Mouse (Mus musculus): ENCODE results near the gene Ift81. TPM values are rescaled to one million over a fixed set of nuclear protein-coding genes. Genes with fewer than 3 reads are reported as not detected.

Ift81 gene
- polyA plus RNA-seq, 1 experiment, result 3.8 TPM

DNA sequence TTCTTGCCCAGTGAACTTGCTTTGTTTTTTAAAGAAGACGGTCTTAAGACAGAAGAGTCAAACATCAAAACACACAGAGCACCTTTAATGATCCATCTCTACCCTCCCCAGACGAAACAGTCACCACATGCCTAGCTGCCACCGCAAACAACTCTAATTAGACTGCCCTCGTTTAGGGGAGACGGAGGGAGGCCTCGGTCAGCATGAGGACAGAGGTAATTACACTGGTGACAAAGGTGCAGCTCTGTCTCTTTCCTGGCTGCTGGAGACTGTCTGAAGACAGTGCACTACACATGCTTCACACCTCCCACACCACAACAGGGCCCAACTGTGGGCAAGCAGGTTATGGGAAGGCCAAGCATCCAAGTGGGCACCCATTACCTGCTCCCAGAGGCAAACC, 66.5 kb downstream of the Ift81 start:
- no peak for DNase-seq (ENCODE audit: low read depth)

DNA sequence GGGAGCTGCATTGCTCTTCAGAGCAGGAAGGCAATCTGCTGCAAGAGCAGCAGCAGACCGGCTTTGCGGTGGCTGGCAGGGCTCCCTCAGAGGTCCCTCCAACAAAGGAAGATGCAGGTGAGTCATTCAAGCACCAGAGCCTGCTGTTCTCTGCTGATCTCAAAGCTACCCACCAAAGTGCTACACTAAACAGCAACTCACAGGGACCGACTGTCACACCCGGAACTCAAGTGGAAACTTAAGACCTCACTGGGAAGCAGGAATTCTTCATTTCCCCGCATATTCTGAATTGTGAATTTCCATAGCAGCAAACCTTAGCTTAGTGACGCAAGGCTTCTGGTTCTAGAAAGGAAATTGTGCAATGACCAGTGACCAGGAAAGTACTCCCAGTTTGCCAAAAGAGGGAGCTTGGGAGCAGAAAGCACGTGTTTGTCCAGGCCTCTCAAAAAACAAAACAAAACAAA, 67.0 kb downstream of the Ift81 start:
- peak; percentile 63 for DNase-seq (ENCODE audit: low read depth)

DNA sequence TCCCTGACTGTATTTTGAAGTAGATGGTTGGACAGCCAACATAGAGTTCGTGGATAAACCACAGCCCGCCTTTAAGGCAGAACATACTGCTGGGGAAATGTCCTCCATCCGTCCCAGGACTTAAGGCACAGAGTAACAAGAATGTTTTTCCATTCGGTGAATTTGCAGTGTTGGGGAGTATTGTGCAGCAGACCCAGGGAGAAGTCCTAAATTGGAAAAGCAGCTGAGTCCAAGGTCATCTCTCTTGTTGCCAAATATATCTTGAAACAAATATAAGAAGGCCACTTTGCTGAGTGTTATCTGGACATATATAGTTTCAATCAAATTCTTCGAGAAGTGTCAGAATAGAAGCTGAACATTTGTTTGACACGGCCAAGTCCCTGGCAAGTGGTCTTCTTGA, 70.9 kb downstream of the Ift81 start:
- no peak for DNase-seq (ENCODE audit: low read depth)

DNA sequence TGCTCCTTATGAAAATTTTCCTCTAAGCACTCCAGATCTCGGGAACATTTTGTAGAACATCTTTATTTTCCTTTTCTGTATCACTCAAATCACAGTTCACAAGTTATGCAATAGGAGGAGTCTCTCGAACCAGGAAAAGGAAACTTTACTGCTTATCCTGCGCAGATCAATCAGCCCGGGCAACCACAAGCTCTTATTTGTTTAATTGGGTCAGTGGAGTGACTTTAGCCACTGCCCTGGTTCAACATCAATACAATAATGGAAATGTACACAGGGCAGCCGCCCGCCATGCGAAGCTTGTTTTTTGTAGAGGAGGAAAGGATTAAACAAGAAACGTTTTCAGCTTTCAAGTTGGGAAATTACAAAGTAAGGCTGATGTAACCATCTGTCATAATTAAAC, 72.4 kb downstream of the Ift81 start:
- no peak for DNase-seq (ENCODE audit: low read depth)

DNA sequence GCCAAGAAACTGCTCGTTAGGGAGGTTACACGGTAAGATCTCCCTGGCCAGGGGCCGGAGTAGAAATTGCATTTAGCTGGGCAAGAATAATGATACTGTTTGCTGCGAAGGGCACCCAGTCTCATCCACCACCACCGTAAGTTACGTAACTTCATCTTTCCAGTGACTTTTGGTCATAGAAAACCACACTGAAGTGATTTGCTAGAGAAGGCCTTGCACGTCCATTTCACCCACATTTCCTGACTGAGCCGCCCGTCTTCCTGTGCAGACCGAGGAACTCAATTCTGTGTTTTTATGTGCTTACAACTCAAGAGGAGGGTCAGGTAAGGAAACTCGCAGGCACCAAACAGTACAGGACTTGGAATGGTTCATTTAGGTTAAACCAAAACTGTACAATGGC, 76.2 kb downstream of the Ift81 start:
- DNase-seq (ENCODE audit: low read depth), result no peak

DNA sequence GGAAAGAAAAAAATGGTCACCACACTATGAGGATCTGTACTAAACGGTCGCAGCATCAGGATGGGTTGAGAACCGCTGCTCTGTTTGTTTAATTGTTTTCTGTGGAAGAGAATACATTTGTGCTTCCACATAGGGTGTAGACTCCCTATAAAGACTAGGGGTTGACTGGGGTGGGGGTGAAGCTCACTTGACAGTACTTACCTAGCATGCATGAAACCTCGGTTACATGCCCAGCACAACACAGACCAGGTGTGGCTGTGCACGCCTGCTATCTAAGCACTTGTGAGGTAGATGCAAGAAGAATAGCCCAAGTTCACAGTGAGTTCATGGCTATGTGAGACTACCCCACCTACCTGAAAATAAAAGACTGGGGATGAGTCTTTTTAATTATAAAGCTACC, 76.7 kb downstream of the Ift81 start:
- no peak for DNase-seq (ENCODE audit: low read depth)

DNA sequence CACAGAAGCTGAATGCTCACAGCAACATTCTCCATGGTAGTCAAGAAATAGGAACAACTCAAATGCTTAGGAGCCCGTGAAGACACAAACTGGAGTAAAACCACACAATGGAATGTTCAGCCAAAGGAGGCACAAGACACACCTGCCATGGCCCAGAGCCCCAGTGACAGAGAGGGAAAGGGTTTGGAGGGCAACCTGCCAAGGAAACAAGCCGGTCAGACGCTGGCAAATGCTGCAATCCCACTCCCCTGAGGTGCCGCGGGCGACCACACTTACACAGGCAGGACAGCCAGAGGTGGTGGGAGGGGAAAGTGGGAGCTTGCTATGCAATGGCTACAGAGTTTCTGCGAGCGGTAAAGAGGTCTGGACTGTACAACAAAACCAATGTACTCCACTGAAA, 80.4 kb downstream of the Ift81 start:
- DNase-seq (ENCODE audit: low read depth), result no peak

DNA sequence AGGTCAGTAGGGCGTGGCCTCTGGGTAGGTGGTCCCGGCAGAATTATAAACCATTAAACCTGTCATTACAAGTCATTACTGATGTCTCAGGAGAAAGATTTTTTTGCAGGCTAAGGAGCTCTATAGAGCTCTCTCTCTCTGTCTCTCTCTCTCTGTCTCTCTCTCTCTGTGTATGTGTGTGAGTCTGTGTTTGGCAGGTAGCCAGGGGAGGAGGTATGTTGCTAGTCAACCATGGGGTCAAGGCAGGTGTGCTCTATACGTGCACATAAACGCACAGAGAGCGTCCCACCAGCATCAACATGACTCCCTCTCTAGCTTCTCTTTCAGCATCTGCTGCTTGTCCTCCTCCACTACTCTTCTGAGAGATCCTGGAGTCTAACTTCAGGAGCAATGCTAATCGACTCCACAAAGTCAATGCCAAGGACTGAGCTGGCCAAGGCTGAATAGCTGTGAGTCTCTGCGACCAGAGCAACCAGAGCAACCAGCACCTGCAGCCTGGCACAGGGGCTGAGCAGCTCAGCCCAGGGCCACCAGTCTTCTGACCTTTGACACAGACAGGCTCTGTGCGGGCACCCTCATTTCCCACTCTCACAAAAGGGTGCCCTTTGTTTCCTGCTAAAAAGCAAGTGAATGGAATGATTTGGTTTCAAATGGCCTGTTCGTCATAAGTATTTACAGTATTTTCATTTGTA, 84.3 kb downstream of the Ift81 start:
- DNase-seq (ENCODE audit: low read depth), result no peak

DNA sequence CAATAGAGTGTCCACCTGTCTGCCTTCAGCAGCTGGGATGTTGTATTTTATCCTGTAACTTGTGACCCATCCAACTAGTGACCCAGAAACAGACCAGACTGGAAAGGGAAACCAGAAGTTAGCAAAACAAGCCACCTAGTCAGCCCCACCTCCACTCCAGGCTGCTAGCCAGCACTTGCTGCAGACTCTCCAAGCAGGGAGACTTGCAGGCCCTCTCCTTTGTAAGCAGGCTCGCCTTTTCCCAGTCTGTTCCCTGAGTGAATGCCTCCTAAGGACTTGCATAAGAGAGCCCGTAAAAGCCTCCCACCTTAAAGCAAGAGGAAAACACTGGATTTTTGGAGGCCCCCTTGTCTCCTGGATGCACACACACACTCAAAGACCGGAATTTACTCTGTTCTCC, 85.0 kb downstream of the Ift81 start:
- DNase-seq (ENCODE audit: low read depth), result no peak

DNA sequence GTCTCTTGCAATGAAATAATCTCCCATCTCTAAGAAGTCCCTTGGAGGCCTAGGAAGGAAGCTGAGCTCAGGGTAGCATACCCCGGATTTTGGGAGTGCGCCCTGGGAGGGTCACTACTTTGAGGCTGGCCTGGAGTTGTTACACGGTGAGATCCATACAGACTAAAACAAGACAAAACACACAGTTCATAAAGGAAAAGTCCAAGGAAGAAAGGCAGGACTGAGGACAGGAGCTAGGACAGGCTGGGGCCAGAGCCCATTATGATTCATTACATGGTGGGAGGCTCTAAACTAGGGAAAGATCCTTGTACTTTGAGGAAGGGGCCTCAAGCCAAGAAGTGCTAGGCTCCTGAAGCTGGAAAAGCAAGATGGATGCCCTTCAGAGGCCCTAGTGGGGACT, 85.7 kb downstream of the Ift81 start:
- DNase-seq (ENCODE audit: low read depth), result no peak

DNA sequence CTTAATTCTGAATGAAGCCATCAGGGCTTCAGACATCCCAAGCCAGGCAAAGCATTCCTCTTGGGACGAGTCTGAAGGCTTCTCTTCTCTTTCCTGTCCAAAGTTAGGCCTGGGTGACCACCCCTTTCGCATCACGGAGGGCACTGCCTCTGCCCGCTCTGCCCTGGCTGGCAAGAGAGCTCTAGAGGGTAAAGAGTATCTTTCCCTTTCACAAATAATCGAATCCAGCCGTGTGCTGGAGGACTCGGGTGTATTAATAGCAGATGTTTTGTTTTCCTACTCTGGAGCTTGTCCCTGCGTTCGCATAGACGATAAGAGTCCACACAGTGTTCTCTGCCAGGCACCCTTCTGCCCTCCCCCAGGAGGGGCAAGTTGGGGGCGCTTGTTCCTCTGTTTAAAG, 86.6 kb downstream of the Ift81 start:
- DNase-seq (ENCODE audit: low read depth), result no peak

DNA sequence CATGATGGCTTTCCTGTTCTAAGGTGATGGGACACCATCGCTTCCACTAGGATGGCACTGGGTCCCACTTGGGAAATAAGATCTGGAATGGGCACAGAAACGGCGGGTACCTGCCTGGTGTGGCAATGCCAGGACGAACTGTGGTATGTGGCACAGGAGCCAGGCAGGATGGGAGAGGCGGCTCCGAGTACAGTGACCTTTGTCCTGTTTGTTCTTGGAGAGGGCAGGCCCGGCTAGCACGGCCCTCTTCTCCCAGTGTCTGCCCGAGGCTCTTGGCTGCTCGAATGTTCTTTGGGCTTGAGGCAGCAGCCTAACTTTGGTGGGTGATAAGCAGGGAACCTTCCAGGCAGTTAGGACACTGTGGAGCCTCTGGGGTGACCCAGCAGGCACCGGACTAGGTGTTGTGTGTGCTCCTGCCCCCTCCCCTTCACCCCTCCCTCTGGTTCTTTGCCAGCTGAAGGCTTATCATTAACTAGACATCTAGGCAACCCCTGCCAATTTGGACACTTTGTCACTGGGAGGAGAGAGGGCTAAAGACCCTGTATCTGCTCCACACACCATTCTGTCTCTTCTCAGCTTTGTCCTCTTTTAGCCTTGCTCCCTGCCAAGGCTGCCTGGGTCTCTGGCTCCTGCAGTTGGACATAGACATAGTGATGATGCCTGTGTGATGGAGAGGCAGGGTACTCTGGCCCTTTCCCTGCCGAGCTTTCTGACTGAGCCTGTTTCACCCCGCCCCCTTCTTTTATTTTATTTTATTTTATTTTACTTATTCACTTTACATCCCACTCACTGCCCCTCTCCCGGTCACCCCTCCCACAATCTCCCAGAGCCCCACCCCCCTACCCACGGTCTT, 87.2 kb downstream of the Ift81 start:
- DNase-seq (ENCODE audit: low read depth), result peak; percentile 72

DNA sequence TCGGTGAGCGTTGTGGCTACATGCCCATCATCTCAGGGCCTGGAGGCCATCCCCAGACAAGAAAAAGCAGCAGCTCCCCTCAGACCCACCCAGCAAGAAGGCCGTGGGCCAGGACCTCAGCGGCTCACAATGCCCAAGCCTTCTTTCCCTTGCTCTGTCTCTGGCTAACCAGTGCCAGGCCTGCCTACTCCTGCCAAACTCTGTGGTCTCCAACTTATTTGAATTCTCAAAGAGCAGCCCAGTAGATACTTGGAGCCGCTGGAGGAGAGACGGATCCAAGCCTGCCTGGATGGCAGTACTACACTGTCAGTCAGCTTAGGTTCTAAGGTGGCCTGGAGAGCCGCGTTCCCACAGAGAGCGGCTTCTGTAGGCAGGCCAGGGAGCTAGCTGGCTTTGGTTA, 87.9 kb downstream of the Ift81 start:
- no peak for DNase-seq (ENCODE audit: low read depth)

DNA sequence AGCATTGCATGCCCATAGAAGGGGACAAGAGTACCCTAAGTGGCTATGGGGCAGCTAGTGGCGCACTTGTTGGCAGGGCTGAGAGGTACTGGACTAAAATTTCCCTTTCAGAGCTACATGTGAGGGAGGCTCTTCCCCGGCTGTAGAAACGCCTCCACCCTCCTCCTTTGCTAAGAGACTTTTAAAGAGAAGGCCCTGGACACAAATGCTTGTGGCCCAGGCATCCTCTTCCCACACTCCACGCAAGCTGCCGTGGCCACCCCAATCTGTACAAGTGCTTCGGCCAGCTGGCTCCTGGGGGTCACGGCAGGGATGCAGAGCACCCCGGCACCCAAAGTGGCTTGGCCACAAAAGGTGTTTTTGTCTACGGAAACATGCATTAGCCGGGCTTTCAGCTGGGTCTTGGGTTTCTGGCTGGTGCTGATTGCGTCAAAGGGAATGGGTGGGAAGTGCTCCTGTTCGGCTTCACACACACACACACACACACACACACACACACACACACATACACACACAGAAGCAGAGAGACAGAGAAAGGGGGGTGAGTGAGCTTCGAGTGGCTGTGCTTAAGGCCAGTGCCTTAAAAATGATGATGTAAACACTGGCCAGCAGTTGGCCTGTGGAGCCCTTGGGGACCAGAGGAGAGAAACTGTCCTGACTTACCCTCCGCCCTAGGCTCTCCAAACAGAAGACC, 88.9 kb downstream of the Ift81 start:
- DNase-seq (ENCODE audit: low read depth), result no peak

DNA sequence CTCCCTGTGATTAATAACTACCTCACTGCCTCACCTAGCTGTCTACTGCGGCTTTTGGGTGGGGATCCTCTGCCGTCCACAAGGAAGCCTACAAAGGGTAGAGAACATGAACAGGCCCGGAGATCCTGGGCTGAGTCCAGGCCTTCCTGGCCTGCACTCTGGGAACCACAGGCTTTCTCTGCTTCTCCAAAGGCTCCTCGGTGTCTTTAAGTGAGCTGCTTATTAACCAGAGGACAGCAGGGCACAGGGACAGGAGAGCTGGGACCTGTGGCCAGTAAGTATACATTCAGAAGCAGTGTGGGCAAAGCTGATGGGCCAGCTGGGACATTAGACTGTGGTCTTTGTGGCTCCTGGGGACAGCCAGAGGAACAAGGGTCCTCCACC, 89.5 kb downstream of the Ift81 start:
- DNase-seq (ENCODE audit: low read depth), result no peak

DNA sequence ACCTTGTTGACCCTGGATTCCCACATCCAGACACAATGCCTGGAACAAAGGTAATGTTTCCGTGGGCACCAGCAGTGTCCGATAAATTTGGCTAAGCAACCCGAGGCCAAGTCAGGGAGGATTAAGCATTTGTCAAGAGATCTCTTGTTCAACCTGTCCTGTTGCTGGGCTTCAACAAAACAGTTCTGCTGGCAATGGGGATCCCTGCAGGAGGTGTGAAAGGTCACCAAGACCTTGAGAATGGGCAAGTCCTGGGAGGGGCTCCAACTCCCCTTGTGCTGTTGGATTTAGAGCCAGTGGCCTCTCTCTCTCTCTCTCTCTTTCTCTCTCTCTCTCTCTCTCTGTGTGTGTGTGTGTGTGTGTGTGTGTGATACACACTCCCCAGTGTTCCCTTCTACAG, 90.1 kb downstream of the Ift81 start:
- no peak for DNase-seq (ENCODE audit: low read depth)

DNA sequence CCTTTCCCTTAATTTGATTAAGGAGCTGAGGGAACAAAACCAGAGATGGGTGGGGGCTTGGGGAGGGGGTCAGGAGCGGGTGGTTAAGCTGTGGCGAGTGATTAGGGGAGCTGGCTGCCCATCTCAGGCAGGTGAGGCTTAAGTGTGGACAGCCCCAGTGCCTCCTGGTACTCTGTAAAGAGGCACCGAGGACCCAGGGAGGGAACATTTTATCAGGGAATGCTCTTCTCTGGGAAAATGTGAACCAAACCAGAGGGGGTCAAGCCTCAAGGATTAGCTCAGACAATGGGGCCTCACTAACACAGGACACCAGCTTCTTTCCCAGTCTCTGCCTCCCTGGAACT, 93.2 kb downstream of the Ift81 start:
- DNase-seq (ENCODE audit: low read depth), result no peak

DNA sequence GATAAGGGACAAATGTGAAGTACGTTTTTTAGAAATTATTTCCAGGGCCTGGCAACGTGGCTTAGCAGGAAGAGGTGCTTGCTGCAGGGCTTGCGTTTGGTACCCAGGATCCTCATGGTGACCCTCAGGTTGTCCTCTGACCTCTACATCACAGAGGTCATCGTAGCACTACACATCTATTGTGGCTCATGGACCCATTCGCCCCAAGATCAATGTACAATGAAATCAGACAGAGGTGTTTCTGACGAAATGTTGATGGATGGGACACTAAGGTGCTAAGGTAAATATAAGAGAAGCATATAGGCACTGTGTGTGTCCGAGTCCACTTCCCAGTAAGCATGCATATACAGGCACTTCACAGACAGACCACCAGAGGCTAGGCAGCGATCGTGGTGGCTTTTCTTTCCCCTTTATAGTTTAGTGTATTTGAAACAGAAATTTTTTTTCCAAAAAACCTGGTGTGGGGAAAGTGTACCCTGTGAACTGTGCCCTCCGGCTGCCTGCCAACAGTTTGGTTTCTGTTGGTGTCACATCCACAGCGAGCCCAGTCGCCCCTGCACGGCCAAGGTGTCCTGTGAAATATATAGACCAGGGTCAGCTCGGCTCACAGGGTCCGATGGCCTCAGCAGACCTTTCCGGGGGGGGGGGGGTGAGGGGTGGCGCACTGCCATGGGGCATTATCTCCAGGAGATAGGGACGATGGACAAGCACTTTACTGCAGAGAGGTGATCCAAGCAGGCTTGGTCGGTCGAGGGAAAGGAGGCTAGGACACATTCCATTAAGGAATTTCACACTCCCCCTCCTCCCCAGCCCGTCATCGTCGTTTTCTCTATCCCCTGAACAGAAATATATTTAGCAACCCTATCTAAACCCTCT, 93.8 kb downstream of the Ift81 start:
- no peak for DNase-seq (ENCODE audit: low read depth)

DNA sequence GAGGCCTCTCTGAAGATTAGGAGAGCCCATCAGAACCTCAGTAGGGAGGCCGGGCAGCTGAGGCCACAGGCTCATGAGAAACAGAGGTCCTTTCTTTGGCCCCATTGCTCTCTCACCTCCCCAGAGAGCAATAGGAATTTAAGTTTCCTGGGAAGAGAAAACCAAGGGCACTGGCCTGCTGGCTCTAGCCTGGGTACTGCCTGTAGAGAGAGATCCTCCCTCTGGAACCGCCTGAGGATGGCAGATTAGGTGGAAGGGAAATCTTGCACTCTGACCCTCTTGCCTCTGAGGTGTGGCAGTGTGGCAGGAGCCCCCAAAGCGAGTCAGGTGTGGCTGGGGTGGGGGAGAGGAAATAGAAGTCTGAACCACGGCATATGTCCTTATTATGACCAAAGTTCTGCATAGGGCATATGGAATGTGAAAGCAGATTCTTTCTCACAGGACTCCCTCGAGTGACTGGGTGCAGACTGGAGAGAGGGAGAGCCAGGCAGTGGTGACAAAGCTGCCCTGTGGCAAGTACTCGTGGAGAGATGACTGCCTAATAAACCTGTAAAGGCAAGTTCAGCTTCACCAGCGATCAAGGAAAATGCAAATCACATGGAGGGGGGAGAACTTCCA, 95.2 kb downstream of the Ift81 start:
- DNase-seq (ENCODE audit: low read depth), result no peak

DNA sequence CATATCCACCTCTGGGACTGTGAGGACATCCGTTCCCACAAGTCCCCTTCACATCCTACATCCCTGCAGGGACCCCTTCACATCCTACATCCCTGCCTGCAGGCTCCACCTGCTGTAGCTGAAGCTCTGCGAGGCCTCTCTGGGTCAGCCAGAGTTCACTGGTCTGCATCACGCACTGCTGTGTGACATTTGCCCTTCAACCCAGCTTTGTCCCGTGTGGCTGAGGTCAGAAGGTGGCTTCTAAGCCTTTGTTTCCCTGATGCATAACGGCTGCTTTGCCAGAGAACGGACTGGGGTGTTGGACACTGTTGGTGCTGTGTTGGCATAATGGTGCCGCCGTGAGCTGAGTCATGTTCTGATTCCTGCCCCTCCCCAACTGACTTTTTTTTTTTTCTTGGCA, 96.1 kb downstream of the Ift81 start:
- DNase-seq (ENCODE audit: low read depth), result no peak

DNA sequence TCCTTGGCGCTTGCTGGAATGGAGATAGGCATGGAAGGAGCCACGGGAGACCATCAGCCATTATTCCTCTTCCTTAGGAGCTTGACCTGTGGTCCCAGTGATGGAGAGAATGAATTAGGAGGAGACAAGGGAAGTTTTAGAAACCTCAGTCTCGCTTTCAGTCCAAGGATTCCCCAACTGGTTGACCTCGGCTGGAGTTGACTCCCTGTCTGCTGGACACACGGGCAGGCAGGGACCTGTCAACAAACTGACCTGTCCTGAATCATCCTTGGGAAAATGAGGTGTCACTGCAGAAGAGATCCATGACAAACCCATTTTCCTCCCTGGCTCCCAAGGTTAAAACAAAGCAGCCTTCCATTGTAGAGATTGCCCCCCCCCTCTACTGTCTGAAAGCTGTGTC, 97.4 kb downstream of the Ift81 start:
- DNase-seq (ENCODE audit: low read depth), result no peak

All from gonadal fat pad, adult 2 months (tissue).